Mouse (Mus musculus) ovary, postnatal 36 days (tissue): ENCODE results near the gene Lpar3.

Experiments used
- DNase-seq: peaks from one replicate; pipeline ENCODE4 v3.0.0; 2022; ENCODE audit warnings: low spot score, mixed read lengths

Gene Lpar3

GRCm38 (mm10) chr3:146309586-146309985 lies 88.8 kb downstream of the Lpar3 start:
- no peak for DNase-seq

GRCm38 (mm10) chr3:146311121-146311538 lies 90.4 kb downstream of the Lpar3 start:
- no peak for DNase-seq

GRCm38 (mm10) chr3:146315414-146315813 lies 94.7 kb downstream of the Lpar3 start:
- no peak for DNase-seq

GRCm38 (mm10) chr3:146316293-146316692 lies 95.5 kb downstream of the Lpar3 start:
- DNase-seq, result no peak

- no peak for DNase-seq
Observed at GRCm38 (mm10) chr3:146317366-146317765, 96.6 kb downstream of the Lpar3 start.

- DNase-seq, result no peak
Observed at GRCm38 (mm10) chr3:146317911-146318310, 97.1 kb downstream of the Lpar3 start.

- DNase-seq, result no peak
Observed at GRCm38 (mm10) chr3:146318520-146318938, 97.8 kb downstream of the Lpar3 start.

- DNase-seq, result no peak
Observed at GRCm38 (mm10) chr3:146318987-146319386, 98.2 kb downstream of the Lpar3 start.

GRCm38 (mm10) chr3:146319503-146319902 lies 98.7 kb downstream of the Lpar3 start:
- no peak for DNase-seq

- DNase-seq, result peak; percentile 20
Observed at GRCm38 (mm10) chr3:146324949-146325348, 104.2 kb downstream of the Lpar3 start.

GRCm38 (mm10) chr3:146326743-146327536 lies 106.2 kb downstream of the Lpar3 start:
- no peak for DNase-seq

- DNase-seq, result peak; percentile 72
Observed at GRCm38 (mm10) chr3:146327537-146328255, 106.9 kb downstream of the Lpar3 start.

- no peak for DNase-seq
Observed at GRCm38 (mm10) chr3:146328749-146329148, 108.0 kb downstream of the Lpar3 start.

- DNase-seq, result no peak
Observed at GRCm38 (mm10) chr3:146331819-146332218, 111.1 kb downstream of the Lpar3 start.

- no peak for DNase-seq
Observed at GRCm38 (mm10) chr3:146333270-146333669, 112.5 kb downstream of the Lpar3 start.

- no peak for DNase-seq
Observed at GRCm38 (mm10) chr3:146334070-146334469, 113.3 kb downstream of the Lpar3 start.
